Mouse (Mus musculus) naive thymus-derived CD4-positive, alpha-beta T cell, adult 2 months (primary cell): ENCODE measurements around the gene Dclk1.

Experiments
- DNase-seq: peaks from one replicate; pipeline ENCODE4 v3.0.0-alpha.2; 2011; ENCODE audit warnings: low read depth

Gene Dclk1

GRCm38 (mm10) chr3:55540406-55541140 lies 298.4 kb downstream of the Dclk1 start:
- no peak for DNase-seq

- no peak for DNase-seq
Observed at GRCm38 (mm10) chr3:55541799-55542198, 299.6 kb downstream of the Dclk1 start.

- no peak for DNase-seq
Observed at GRCm38 (mm10) chr3:55542310-55542709, 300.1 kb downstream of the Dclk1 start.

- no peak for DNase-seq
Observed at GRCm38 (mm10) chr3:55542947-55543346, 300.8 kb downstream of the Dclk1 start.

- DNase-seq, result no peak
Observed at GRCm38 (mm10) chr3:55543929-55544684, 301.9 kb downstream of the Dclk1 start.

GRCm38 (mm10) chr3:55545296-55545695 lies 303.1 kb downstream of the Dclk1 start:
- no peak for DNase-seq

GRCm38 (mm10) chr3:55545916-55546315 lies 303.8 kb downstream of the Dclk1 start:
- no peak for DNase-seq

- DNase-seq, result no peak
Observed at GRCm38 (mm10) chr3:55547106-55547505, 304.9 kb downstream of the Dclk1 start.

GRCm38 (mm10) chr3:55549376-55549775 lies 307.2 kb downstream of the Dclk1 start:
- DNase-seq, result no peak

GRCm38 (mm10) chr3:55550962-55551361 lies 308.8 kb downstream of the Dclk1 start:
- no peak for DNase-seq

GRCm38 (mm10) chr3:55551912-55552311 lies 309.7 kb downstream of the Dclk1 start:
- DNase-seq, result no peak

- no peak for DNase-seq
Observed at GRCm38 (mm10) chr3:55553031-55553430, 310.9 kb downstream of the Dclk1 start.

GRCm38 (mm10) chr3:55555848-55556247 lies 313.7 kb downstream of the Dclk1 start:
- DNase-seq, result no peak

GRCm38 (mm10) chr3:55558570-55558969 lies 316.4 kb downstream of the Dclk1 start:
- no peak for DNase-seq

- DNase-seq, result no peak
Observed at GRCm38 (mm10) chr3:55567476-55567875, 325.3 kb downstream of the Dclk1 start.

GRCm38 (mm10) chr3:55569539-55569938 lies 327.4 kb downstream of the Dclk1 start:
- DNase-seq, result no peak

GRCm38 (mm10) chr3:55571034-55571433 lies 328.9 kb downstream of the Dclk1 start:
- no peak for DNase-seq

- DNase-seq, result no peak
Observed at GRCm38 (mm10) chr3:55571552-55572296, 329.6 kb downstream of the Dclk1 start.

GRCm38 (mm10) chr3:55572297-55572681 lies 330.1 kb downstream of the Dclk1 start:
- DNase-seq, result no peak

- DNase-seq, result no peak
Observed at GRCm38 (mm10) chr3:55574003-55574402, 331.8 kb downstream of the Dclk1 start.

- no peak for DNase-seq
Observed at GRCm38 (mm10) chr3:55587434-55587971, 345.3 kb downstream of the Dclk1 start.
